Mouse (Mus musculus): ENCODE measurements around the gene Plekha5.

DNA sequence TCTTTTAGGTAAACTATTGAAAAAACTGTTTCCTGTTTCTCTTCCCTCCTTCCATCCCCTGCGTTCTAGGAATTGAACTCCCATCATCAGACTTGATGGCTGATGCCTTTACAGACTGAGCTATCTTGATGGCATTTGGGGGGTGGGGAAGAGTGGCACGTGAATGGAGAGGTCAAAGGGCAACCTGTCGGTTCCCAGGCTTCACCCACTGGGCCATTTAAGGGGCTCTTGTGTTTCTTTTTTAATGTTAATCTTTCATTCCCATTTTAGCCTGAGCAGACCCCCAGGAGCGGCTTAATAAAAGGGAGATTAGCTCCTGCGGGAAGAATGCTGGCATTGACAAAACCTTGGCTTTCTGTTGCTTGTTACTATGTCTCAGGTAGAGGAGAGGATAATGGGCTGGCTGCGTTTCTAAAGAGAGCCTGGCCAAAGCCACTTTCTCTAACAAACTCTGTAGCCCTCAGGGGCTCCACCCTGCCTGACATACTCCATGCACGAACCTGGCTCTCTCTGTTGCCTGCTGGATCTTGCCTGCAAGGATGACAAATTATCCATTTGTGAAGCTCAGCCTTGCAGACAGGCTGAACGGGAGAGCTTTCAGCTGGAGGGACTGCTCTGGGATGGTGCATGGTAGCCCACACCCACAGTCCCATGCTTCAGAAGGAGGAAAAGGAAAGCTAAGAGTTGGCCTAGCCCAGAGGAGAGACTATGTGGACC lies 179.5 kb downstream of the Plekha5 start:
- TF ChIP-seq CTCF (IDR thresholded peaks at IDR 0.05; ENCODE audit: borderline replicate concordance, insufficient read depth, low read length) (no peak), POLR2A (IDR thresholded peaks at IDR 0.05; ENCODE audit: low read depth, low read length) (no peak)
